Mouse (Mus musculus) heart, postnatal 10 days (tissue): ENCODE measurements at regions not wholly inside any gene's neighbourhood (a gene's known extent, or its start where the extent isn't known, plus 50 kb on each side); places are given as distances from the start of the nearest gene placed in this dataset.
"Not testable (repeated sequence)": the region's sequence is repeated elsewhere in the genome, so short reads cannot be mapped to it uniquely, and the experiment has no call there.

Experiments used
- DNase-seq, 2 experiments: peaks; one replicate each; pipeline ENCODE4 v3.0.0; 2021
- intact Hi-C: fragments of 180-260 bp; cut with DNase I; formaldehyde crosslinking; loops from one replicate; pipeline ENCODE4 v1.15.1; 2025

GRCm38 (mm10) chr14:36155757-36156156 lies 61.0 kb downstream of the 4930474N05Rik start:
- DNase-seq: no peak
- intact Hi-C loops: no loop called here

- intact Hi-C loops: no loop called here
- no peak for DNase-seq
Measured at GRCm38 (mm10) chr14:36156175-36156574, 61.5 kb downstream of the 4930474N05Rik start.

- no peak for DNase-seq
- intact Hi-C loops: no loop called here
Measured at GRCm38 (mm10) chr14:36183701-36184100, 89.0 kb downstream of the 4930474N05Rik start.

- intact Hi-C loops: no loop called here
Measured at GRCm38 (mm10) chr14:36196517-36196916, 101.8 kb downstream of the 4930474N05Rik start.

GRCm38 (mm10) chr14:36198396-36198795 lies 103.7 kb downstream of the 4930474N05Rik start:
- DNase-seq: no peak
- intact Hi-C loops: no loop called here

More at GRCm38 (mm10) chr14:36196517-36196916, 101.8 kb downstream of the 4930474N05Rik start:
- DNase-seq: no peak

GRCm38 (mm10) chr14:36203855-36204254 lies 109.1 kb downstream of the 4930474N05Rik start:
- intact Hi-C loops: no loop called here
- no peak for DNase-seq

GRCm38 (mm10) chr14:36212830-36213229 lies 118.1 kb downstream of the 4930474N05Rik start:
- intact Hi-C loops: loop anchor here (5.0 kb wide), 1 partner anchor 1401 kb away; no protein-coding TSS in a partner anchor
- DNase-seq: peak; percentile 32 to 65

- intact Hi-C loops: no loop called here
- DNase-seq: no peak
Measured at GRCm38 (mm10) chr14:36245849-36246248, 151.1 kb downstream of the 4930474N05Rik start.

- intact Hi-C loops: no loop called here
- DNase-seq: no peak
Measured at GRCm38 (mm10) chr14:36262126-36262525, 167.4 kb downstream of the 4930474N05Rik start.

GRCm38 (mm10) chr14:36283825-36284414 lies 189.2 kb downstream of the 4930474N05Rik start:
- intact Hi-C loops: no loop called here

GRCm38 (mm10) chr14:36288697-36289286 lies 194.1 kb downstream of the 4930474N05Rik start:
- intact Hi-C loops: no loop called here

More at GRCm38 (mm10) chr14:36283825-36284414, 189.2 kb downstream of the 4930474N05Rik start:
- DNase-seq: no peak

GRCm38 (mm10) chr14:36310324-36310723 lies 215.6 kb downstream of the 4930474N05Rik start:
- intact Hi-C loops: no loop called here
- no peak for DNase-seq

More at GRCm38 (mm10) chr14:36288697-36289286, 194.1 kb downstream of the 4930474N05Rik start:
- DNase-seq: no peak

GRCm38 (mm10) chr14:36314673-36315072 lies 220.0 kb downstream of the 4930474N05Rik start:
- intact Hi-C loops: not testable (repeated sequence)

GRCm38 (mm10) chr14:36316418-36317111 lies 221.8 kb downstream of the 4930474N05Rik start:
- no peak for DNase-seq
- intact Hi-C loops: no loop called here

More at GRCm38 (mm10) chr14:36314673-36315072, 220.0 kb downstream of the 4930474N05Rik start:
- DNase-seq: not testable (repeated sequence)

GRCm38 (mm10) chr14:36328258-36328891 lies 233.7 kb downstream of the 4930474N05Rik start:
- DNase-seq: no peak
- intact Hi-C loops: no loop called here

- intact Hi-C loops: no loop called here
Measured at GRCm38 (mm10) chr14:36340832-36341231, 246.1 kb downstream of the 4930474N05Rik start.

More at GRCm38 (mm10) chr14:36340832-36341231, 246.1 kb downstream of the 4930474N05Rik start:
- no peak for DNase-seq
